Comparison of ENCODE assay signal across 15 mouse cellular contexts in genomic region chr2:51072346-51072885, GRCm38 (mm10).
A peak's percentile ranks its signal among the peaks of the same experiment; 100 is the strongest.
DNase-seq lines count a peak whose midpoint lies in the region; ATAC-seq and TF ChIP-seq lines count a peak whose summit lies in the region.
"Had no signal": no experiment of that assay in that cellular context is flagged by ENCODE, and none has a peak within 500 bp of the region (broad histone marks: within the 10 kb centered on the region; RNA-seq: fewer than 3 reads in every experiment).

No protein-coding gene starts in this region.

- TF ChIP-seq CTCF in ES-Bruce4 (IDR thresholded peaks at IDR 0.05; ENCODE audit: low read depth, low read length) = no peak
- no peak for TF ChIP-seq CTCF in liver, postnatal 0 days (IDR thresholded peaks at IDR 0.05; ENCODE audit: low read depth)

- no peak for TF ChIP-seq EP300 in ES-Bruce4 (IDR thresholded peaks at IDR 0.05; ENCODE audit: insufficient read depth, low read depth, low read length)
- no peak for TF ChIP-seq EP300 in liver, postnatal 0 days (IDR thresholded peaks at IDR 0.05; ENCODE audit: low read depth)

- DNase-seq in liver (no peak), R1 (ENCODE audit: low read depth, low spot score) (peak; percentile 39)
- no peak for DNase-seq in liver, postnatal 0 days
- DNase-seq in left cerebral cortex, postnatal 4 days = no peak
- DNase-seq: adrenal gland, postnatal 25 days; cerebellum, postnatal 14 days; kidney, postnatal 10 days; liver, embryonic 13.5 days; retina, postnatal 1 day had no signal

- H3K9ac ChIP-seq in liver, embryonic 12.5 days = no peak overlapping the region
- H3K9ac ChIP-seq in ES-Bruce4 (ENCODE audit: low read depth, poor library complexity, severe bottlenecking) = no peak overlapping the region
- no peak overlapping the region for H3K9ac ChIP-seq in liver, postnatal 0 days (replicated peaks)
- H3K9ac ChIP-seq in forebrain, embryonic 12.5 days = no peak overlapping the region
- H3K9ac ChIP-seq: liver, embryonic 13.5 days; neural tube, embryonic 15.5 days had no signal

- H3K27ac ChIP-seq in liver, embryonic 12.5 days = no peak overlapping the region
- H3K27ac ChIP-seq in ES-Bruce4 (ENCODE audit: insufficient read depth, low read length) = peak overlapping the region; percentile 86
- no peak overlapping the region for H3K27ac ChIP-seq in liver, postnatal 0 days (ENCODE audit: low read depth)
- H3K27ac ChIP-seq in forebrain, embryonic 12.5 days = no peak overlapping the region
- H3K27ac ChIP-seq: hindbrain, postnatal 0 days; liver, embryonic 13.5 days; neural tube, embryonic 15.5 days had no signal

- H3K4me2 ChIP-seq in liver, embryonic 12.5 days = peak overlapping the region; percentile 36; the same call in 1 of the 2 replicates
- peak overlapping the region; percentile 55 for H3K4me2 ChIP-seq in liver, postnatal 0 days (ENCODE audit: low read depth, low read length)
- no peak overlapping the region for H3K4me2 ChIP-seq in forebrain, embryonic 12.5 days
- H3K4me2 ChIP-seq: liver, embryonic 13.5 days; neural tube, embryonic 15.5 days had no signal

- ATAC-seq in liver, embryonic 12.5 days = no peak
- ATAC-seq in liver, postnatal 0 days = no peak
- ATAC-seq in forebrain, embryonic 12.5 days (ENCODE audit: low FRiP score) = no peak
- ATAC-seq: hindbrain, postnatal 0 days had no signal

- H3K27me3 ChIP-seq in liver, embryonic 12.5 days (replicated peaks) = no peaks in the 10 kb centered on the region
- H3K27me3 ChIP-seq in ES-Bruce4 (ENCODE audit: control insufficient read depth, insufficient read depth, low read length, poor library complexity, severe bottlenecking) = no peaks in the 10 kb centered on the region
- no peaks in the 10 kb centered on the region for H3K27me3 ChIP-seq in liver, postnatal 0 days (ENCODE audit: insufficient read depth, low read length)
- no peaks in the 10 kb centered on the region for H3K27me3 ChIP-seq in forebrain, embryonic 12.5 days
- H3K27me3 ChIP-seq: liver, embryonic 13.5 days; megakaryocyte, embryonic 14.5 days; neural tube, embryonic 15.5 days had no signal

- no peak for TF ChIP-seq POLR2A in ES-Bruce4 (IDR thresholded peaks at IDR 0.05; ENCODE audit: insufficient read depth, low read length)

- peaks cover 3% of the 10 kb centered on the region; the same call in 1 of the 2 replicates for H3K4me1 ChIP-seq in liver, embryonic 12.5 days
- peaks cover 2% of the 10 kb centered on the region for H3K4me1 ChIP-seq in ES-Bruce4 (ENCODE audit: control insufficient read depth, insufficient read depth, low read length)
- H3K4me1 ChIP-seq in liver, postnatal 0 days (ENCODE audit: insufficient read depth) = no peaks in the 10 kb centered on the region
- peaks cover 4% of the 10 kb centered on the region; the same call in 1 of the 2 replicates for H3K4me1 ChIP-seq in forebrain, embryonic 12.5 days
- H3K4me1 ChIP-seq: megakaryocyte, embryonic 14.5 days; neural tube, embryonic 15.5 days had no signal

- no peaks in the 10 kb centered on the region for H3K9me3 ChIP-seq in liver, embryonic 12.5 days (replicated peaks)
- no peaks in the 10 kb centered on the region; the same call in none of the 2 replicates for H3K9me3 ChIP-seq in ES-Bruce4 (replicated peaks; ENCODE audit: control insufficient read depth, insufficient read depth, low read length, poor library complexity, severe bottlenecking)
- H3K9me3 ChIP-seq in liver, postnatal 0 days (ENCODE audit: low read length) = no peaks in the 10 kb centered on the region
- H3K9me3 ChIP-seq in forebrain, embryonic 12.5 days = no peaks in the 10 kb centered on the region
- H3K9me3 ChIP-seq: liver, embryonic 13.5 days; megakaryocyte, embryonic 14.5 days; neural tube, embryonic 15.5 days had no signal

- intact Hi-C loops in left cerebral cortex, postnatal 4 days (cut with DNase I) = no loop called here

- H3K4me3 ChIP-seq in liver, embryonic 12.5 days = no peak overlapping the region
- H3K4me3 ChIP-seq in ES-Bruce4 (ENCODE audit: low read depth, low read length) = no peak overlapping the region
- H3K4me3 ChIP-seq in liver, postnatal 0 days (ENCODE audit: low read depth, low read length) = no peak overlapping the region
- H3K4me3 ChIP-seq in forebrain, embryonic 12.5 days (replicated peaks) = no peak overlapping the region
- H3K4me3 ChIP-seq: liver, embryonic 13.5 days; megakaryocyte, embryonic 14.5 days; neural tube, embryonic 15.5 days had no signal

- no peaks in the 10 kb centered on the region for H3K36me3 ChIP-seq in liver, embryonic 12.5 days
- H3K36me3 ChIP-seq in ES-Bruce4 (ENCODE audit: control insufficient read depth, insufficient read depth, low read length, poor library complexity, severe bottlenecking) = no peaks in the 10 kb centered on the region
- H3K36me3 ChIP-seq in liver, postnatal 0 days (replicated peaks; ENCODE audit: insufficient read depth, low read length) = no peaks in the 10 kb centered on the region
- no peaks in the 10 kb centered on the region for H3K36me3 ChIP-seq in forebrain, embryonic 12.5 days (replicated peaks)
- H3K36me3 ChIP-seq: liver, embryonic 13.5 days; neural tube, embryonic 15.5 days had no signal

- 10% methylated on average over 6 of the region's 6 CpGs for WGBS in liver, embryonic 12.5 days (ENCODE audit: insufficient replicate concordance)
- 26% methylated on average over 6 of the region's 6 CpGs for WGBS in liver, postnatal 0 days (ENCODE audit: insufficient replicate concordance)
- WGBS in forebrain, embryonic 12.5 days = 80% methylated on average over 6 of the region's 6 CpGs
